Mouse (Mus musculus) lung, postnatal 4 days (tissue): Measurements from ENCODE around the gene Olfr1447.

Experiments used
- DNase-seq, 2 experiments: peaks; one replicate each; pipeline ENCODE4 v3.0.0; 2021

The Olfr1447 gene

DNA sequence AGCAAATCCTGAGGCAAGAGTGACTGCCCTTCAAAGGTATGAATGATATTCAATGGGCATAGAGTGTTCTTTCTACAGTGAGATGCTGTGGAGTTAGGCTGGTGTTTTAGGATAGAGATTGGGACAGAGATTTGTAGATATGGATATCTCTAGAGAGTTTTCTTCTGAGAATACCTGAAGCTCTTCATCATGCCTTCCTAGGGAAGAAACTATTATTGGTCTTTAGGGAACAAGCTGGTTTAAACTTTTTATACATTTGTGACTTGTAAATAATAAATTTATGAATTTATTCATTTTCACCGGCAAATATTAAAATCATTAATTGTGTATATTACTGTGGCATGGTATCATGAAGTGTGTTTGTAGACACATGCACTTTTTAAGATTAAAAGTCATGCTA is at the start of gene Olfr1447:
Olfr1447 (minus strand) TSS at position 101 of the 400 bp plus-strand sequence.
- no peak for DNase-seq

DNA sequence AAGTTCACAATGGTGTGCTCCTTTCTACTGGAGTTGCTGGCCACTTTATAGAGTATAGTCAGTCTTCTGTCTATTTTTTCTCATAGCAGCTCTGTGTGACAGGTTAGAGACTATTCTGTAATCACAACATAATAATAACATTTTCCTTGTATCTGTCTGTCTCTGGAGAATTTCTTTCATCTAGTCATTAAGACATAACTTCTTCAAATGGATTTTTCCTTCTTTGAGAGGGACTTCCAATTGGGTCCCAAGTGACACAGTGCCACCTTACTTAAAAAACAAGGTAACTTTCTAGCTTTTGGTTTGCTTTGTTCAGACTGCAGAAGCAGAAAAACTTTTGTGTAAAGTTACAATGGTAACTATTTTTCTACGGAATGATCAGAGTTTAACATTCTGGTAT is 46.4 kb upstream of the Olfr1447 start, which contains the start of gene Olfr1450:
Olfr1450 (plus strand) TSS at position 301 of the 400 bp plus-strand sequence.
- DNase-seq: no peak

DNA sequence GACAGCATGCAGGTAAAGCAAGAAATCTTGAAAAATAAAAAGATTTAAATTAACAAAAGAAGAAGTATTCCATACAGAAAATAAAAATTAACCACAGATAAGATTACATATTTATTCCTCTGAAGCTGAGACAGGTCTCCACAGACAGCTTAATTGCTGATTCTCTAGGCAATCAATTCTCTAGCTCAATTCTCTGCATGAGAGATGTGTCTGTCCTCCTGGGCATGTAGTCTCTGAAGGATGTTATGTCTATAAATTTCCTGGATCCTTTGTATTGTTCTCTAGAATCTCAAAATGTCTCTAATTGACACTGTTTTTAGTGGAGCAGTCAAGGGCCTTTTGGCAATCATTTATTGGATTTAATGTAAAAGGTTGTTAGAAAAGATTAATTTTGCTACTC is 27.0 kb upstream of the Olfr1447 start, which contains the start of gene Olfr1449:
Olfr1449 (plus strand) TSS at position 301 of the 400 bp plus-strand sequence.
- DNase-seq: no peak

DNA sequence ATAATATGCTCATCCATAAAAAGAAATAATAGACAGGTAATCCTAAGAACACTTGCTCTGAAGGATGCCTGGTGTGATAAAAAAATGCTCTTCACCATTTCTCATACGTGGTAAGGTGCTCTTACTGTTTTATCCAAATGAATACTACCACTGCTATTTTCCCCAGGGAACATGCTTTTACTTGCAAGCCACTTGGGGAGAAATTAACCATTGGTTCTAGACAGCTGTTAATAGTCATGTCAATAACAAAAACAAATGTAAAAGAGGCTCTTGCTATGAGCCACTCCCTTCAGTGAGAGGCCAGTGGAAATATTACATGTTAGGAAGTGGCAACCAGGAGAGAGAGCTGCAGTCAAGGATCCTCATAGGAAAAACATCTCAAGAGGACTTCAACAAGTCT is 20.8 kb upstream of the Olfr1447 start, which contains the start of gene Olfr1448:
Olfr1448 (minus strand) TSS at position 101 of the 400 bp plus-strand sequence.
- DNase-seq: no peak

DNA sequence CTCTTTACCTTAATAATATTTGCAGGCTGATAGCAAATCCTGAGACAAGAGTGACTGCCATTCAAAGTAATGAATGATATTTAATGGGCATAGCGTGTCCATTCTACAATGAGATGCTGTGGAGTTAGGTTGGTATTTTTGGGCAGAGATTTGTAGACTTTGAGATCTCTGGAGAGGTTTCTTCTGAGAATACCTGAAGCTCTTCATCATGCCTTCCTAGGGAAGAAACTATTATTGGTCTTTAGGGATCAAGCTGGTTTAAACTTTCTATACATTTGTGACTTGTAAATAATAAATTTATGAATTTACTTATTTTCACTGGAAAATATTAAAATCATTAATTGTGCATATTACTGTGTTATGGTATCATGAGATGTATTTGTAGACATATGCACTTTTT is 10.1 kb downstream of the Olfr1447 start, which contains the start of gene Olfr1446:
Olfr1446 (minus strand) TSS at position 101 of the 400 bp plus-strand sequence.
- DNase-seq: no peak

DNA sequence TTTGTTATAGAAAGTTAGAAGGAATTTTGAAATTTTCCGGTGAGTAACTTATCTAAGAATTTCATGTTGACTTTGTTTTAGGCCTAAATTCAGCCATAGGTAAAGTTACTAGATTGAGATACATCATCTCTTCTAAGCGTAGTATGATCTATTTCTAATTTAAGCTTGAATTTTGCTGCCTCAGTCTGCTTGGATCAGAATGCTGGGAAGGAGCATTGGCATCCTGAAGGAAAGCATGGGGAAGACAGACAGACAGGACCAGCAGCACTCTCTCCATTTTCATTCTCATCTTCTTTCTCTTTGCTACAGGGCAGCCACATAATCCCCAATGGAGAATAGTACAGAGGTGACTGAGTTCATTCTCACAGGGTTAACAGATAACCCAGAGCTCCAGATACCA is 20.0 kb downstream of the Olfr1447 start, which contains the start of gene Olfr1445:
Olfr1445 (plus strand) TSS at position 301 of the 400 bp plus-strand sequence.
- DNase-seq: no peak

DNA sequence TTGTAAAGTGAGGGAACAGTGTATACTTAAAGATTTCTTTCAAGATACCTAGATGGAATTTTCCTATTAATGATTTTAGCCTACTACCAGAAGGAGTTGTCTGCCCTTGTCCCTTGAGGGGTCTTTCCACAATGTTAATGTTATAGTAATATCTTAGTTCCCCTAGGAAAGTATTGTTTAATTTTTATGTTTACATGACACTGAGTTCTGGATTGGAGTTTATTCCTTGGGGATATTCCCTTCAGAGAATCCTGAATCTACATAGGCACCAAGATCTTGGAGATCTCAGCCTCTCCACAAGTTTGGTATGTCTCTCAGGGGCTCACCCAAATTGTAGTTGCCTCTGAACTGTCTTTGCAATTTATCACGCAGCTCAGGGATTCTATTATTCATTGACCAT is 46.6 kb downstream of the Olfr1447 start, which contains the start of gene Olfr1444:
Olfr1444 (plus strand) TSS at position 301 of the 400 bp plus-strand sequence.
- no peak for DNase-seq
